Mouse (Mus musculus) spleen, postnatal 4 days (tissue): ENCODE measurements around the gene Gm12569.

Experiments
- DNase-seq, 2 experiments: peaks; one replicate each; pipeline ENCODE4 v3.0.0; 2022; ENCODE audit warnings: low spot score in 2 of 2

Gene Gm12569

DNA sequence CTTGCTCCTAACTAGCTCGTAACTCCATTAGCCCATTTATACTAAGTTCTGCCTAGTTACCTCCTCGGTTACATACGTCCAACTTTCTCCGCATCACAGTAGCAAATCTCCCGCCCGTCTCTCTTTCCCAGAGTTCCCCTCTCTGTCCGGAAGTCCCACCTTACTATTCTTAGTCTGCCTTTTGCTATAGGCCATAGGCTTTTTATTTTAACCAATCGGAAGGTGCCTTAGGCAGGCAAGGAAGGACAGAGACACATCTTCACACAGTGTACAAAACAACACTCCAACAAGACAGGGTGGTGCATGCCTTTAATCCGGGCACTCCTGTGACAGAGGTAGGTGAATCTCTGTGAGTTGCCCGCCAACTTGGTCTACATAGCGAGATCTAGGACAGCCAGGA, at the start of gene Gm12569:
Gene Gm12569 (plus strand): TSS at position 166 of the 400 bp plus-strand sequence.
- DNase-seq = no peak

DNA sequence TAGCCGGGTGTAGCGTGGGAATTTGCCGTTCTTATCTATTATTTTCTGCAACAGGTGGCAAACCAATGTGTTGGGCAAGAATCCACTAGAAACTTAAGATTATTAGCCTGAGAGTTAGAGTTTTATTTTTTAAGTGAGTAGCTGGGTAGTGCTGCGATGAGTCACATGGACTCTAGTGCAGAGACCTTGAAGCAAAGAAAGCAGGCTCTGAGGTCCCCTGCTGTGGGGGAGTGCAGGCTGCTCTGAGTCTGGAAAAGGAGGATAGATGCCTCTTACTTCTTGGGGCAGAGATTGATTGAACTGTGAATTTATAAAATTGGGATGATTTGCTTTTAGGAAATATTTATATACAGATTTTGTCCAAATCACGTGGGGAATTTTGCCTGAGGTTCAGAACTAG, 17.5 kb upstream of the Gm12569 start:
- DNase-seq = no peak

DNA sequence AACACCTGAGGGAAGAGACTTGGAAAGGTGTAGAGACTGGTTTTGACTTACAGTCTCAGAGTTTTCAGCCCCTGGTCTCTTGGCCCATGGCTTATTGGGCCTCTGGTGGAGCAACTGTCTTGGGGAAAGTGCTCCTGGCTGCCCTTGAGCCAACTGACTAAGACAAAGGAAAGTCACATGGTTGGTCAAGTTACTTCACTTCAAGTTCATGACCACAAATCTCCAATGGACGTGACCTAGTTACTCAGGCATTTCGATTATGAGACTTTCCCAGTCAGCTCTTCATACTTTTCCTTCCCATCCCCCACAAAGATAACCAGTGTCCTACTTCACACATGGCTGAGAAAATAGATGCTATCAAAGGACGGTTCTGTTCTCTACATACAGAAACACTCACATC, 12.5 kb upstream of the Gm12569 start:
- DNase-seq = no peak

DNA sequence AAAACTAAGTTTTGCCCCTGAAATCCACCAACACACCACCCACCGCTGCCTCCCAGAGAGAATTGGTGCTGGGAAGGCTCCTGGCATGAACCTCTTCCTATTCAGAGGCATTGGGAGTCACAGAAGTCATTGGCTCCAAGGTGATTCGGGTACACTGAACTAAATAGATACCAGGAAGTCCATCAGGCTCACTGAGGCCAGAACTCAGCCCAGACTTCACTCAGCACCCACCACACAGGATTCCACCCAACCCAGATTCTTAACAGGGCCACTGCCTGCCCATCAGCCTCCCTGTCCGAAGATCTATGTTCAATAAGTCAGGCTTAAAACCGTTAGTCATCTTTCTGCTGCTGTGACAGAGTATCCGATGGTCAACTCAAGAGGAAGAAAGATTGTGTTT, 8.8 kb upstream of the Gm12569 start:
- DNase-seq = no peak

DNA sequence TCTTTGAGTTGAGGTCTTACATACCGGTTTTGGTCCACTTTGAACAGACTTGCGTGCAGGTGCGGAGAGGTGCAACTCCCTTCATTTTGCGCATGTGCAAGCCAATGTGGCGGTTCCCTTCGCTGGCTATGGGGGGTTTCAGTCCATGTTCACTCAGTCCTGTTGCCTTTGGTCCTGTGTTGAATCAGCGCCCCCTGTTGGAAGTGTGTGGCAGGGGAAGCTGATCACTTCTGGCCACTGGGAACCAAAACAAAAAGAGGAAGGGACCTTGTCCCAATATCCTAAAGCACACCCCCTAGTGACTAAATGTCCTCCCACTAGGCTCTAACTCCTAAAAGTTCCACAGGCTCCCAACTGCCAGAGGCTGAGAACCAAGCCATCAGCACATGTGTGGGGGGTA, 6.3 kb upstream of the Gm12569 start:
- no peak for DNase-seq

DNA sequence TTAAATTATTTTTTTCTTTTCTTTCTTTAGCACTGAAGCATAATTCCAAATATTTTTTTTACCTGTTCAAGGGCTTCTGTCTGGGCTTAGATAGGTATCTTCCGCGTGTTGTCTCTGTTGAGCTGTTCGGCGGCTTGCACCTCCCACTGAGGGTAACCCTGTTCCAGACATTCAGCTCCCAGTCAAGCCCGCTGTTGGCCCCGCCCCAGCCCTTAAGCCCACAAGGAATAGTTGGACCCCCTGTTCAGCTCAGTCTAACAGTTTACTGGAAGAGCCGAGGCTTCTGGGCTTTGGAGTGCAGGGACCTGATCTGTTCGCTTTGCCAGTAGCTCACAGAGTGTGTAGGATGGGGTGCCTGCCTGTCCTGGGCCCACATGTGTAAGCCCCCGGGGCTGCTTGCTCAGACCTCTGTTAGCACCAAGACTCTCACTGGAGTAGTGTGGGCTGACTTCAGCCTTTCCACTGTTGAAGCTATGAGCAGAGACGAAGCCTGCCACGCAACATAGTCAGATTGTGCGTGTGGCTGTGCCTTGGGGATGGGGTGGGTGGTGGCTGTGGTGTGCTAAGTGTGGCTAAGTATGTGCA, 785 bp upstream of the Gm12569 start:
- DNase-seq = no peak

DNA sequence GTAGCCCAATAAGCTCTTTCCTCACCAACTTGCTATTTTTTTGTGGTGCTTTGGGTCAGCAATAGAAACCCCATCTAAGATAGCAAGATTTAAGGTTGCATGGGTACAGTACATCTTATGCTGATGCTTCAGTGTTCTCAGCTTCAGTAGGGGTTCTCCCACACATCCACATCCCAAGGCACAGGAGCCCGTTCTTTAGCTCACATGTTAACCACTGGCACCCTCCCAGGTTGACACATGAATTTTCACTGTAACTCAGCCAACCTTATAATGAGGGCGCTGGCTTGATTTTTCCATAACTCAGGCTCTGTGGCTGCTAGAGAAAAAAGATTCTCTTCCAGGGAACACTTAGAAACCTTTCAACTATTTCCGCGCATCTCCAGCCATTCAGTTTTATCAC, 6.8 kb downstream of the Gm12569 start:
- peak in 1 of 2 experiments; percentile 29 for DNase-seq

DNA sequence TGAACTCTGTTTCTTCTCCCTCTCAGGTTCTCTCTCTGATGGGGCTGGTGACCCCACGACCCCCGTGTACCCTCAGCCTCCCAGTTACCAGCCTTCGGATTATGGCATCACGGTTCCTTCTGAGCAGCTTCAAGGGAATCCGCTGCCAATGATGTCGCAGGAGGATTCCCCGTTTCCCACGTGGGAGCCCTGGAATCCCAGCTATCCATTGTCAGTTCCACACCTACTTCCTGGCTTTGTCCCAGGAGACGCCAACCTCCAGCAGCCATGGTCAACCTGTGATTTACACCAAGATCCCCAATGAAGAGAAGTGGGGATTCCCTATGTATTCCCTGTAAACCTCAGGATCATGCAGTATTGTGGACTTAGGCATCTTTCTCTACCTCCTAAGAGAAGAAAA, 14.4 kb downstream of the Gm12569 start:
- peak in 1 of 2 experiments; percentile 52 for DNase-seq

DNA sequence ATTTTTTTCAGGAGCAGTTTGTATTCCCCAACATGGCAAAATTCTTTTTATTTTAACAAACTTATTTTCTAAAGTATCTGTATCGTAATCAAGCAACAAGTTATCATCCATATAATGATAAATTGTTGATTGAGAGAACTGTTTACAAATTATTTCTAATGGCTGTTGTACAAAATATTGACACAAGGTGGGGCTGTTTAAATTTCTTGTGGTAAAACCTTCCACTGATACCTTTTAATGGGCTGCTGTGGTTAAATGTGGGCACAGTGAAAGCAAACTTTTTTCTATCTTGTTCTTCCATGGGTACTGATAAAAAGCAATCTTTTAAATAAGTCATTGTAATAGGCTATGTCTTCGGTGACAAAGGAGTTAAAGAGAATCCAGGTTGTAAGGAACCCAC, 22.6 kb downstream of the Gm12569 start:
- DNase-seq = no peak

DNA sequence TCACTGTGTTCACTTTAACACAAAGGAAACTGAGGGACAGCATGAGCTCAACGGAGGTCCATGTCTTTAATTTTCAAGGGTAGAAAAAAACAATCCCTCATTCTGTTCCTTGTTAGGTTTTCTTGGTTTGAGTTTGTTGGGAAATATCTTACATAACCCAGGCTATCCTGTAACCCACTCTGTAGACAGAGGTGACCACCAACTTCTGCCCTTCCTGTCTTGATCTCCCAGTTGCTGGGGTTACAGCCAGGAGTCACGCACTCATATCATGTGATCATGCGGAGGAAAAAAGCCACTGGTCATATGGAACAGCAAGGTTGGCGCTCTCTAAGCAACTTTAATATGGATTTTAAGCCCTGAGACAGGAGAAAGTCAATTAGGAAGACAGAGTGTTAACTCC, 36.7 kb downstream of the Gm12569 start:
- no peak for DNase-seq

DNA sequence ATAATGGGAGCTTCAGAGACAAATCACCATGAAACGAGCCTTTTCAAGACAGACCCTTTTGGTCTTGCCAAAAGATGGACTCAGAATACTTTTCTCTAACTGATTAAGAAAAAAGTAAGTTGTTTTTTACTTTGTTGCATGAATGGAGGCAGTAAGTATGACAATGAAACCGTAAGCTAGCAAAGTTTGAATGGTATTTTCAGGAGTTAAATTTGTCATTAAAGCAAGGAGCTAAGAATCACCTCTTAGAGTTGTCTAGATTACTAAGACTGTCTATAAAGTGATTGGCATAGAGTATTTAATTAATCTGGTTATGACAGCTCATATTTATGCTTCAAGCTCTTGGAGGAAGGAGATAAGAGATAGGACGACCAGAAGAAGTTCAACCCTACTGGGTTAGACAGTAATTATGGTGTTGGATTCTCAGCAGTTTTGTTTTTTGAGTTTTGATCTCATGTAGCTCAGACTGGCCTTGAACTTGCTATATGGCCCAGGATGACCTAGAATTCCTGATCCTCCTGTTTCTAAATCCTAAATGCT, 41.5 kb downstream of the Gm12569 start, which contains the start of gene Clk4:
Gene Clk4 (plus strand): TSS at position 51 of the 540 bp plus-strand sequence.
- no peak for DNase-seq

DNA sequence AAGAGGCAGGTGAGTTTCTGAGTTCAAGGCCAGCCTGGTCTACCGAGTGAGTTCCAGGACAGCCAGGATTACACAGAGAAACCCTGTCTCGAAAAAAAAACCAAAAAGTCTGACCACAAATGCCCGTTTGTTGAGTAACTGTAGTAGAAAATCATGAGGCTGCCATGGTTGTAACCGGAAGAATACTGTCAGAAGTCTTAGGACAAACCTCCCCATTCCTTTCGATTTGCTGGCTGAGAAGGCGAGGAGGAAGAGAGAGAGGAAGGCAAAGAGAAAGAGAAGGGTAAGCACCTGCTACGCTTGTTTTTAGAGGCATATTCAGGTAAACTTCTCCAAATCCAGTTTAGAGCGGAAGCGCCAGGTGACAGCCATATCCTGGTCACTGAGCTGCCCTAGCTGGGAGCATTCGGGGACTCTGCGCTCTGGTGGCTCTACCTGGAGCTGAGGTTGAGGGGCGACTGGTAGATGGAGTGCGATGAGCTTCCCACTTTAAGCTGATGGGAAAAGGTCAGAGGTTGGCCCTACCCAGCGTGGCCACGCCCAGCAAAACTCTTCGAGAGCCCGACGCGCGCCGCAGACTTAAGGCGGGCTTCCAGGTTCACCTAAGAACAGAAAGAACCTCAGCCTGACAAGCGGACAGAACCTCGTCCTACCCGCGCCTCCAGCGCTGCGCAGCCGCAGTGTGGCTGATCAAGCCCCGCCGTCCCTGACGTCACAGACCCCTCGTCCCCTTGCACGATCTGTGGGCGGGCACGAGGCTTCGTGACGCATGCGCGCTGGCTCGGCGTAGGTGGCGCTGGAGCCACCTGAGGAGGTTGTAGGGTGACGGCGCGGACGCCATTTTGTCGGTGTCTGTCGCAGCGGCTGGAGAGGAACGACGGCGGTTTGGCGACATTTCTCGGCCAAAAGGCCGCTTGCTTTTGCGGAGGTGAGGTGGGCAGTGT, 42.3 kb downstream of the Gm12569 start, which contains the start of gene BC049762:
Gene BC049762 (minus strand): TSS at position 705 of the 944 bp plus-strand sequence.
- peak; percentile 99 for DNase-seq

DNA sequence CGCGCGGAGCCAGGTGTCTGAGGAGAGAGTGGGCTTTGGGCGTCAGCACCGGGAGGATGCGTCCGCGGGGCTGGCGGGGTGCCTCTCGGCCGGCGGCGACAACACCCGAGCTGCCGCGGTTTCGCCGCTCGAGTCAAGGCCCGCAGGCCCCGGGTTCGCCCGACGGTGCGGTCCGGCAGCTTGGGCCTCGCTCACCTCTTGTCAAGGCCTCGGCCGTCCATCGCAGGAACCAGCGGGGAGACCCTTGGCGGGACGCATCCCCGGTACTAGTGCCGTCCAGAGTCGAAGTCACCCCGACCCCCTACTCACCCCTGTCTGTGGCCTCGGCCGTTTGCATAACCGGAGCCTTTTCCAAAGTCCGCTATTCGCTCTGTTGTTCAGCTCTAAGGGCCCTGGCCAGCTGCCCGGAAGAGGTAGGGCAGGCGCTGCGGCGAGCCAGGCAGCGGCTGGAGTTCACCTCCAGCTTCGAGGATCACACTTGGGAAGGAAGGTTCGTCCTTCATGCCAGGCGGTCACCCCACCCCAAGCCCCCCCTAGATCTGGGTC, 43.1 kb downstream of the Gm12569 start:
- DNase-seq = no peak

DNA sequence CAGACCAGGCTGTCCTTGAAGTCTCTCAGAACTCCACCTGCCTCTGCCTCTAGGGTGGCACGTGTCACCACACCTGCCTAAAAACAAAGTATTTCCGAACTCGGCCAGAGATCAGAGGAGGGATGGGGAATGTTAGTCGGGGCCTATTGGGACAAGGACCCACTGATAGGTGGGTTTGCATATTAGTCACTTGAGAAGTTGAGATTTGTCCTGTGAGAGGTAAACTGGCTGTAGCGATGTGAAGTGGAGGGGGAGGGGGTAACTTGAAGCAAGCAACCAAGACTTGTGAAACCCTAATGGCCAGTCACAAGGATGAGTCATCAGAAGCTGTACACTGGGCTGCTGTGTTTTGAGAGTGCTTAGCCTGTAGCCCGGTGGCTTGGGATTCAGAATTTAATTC, 44.1 kb downstream of the Gm12569 start:
- peak in 1 of 2 experiments; percentile 19 for DNase-seq

DNA sequence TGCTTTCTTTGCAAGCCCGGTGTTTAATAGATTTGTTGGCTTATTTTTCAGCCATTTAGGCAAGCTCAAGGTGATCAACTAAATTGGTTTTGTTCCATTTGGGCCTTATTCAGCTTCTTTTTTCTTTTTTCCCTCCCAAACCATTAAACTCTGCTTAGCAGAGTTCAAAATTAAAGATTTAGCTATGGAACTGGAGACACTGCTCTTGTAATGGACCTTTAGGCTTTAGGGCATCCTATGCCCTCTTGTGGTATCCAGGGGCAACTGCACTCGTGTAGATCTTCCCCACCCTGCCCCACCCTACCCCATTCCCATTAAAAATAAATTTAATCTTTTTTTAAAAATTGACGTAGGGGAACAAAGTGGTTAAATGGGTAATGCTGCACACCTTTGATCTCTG, 45.1 kb downstream of the Gm12569 start:
- no peak for DNase-seq

DNA sequence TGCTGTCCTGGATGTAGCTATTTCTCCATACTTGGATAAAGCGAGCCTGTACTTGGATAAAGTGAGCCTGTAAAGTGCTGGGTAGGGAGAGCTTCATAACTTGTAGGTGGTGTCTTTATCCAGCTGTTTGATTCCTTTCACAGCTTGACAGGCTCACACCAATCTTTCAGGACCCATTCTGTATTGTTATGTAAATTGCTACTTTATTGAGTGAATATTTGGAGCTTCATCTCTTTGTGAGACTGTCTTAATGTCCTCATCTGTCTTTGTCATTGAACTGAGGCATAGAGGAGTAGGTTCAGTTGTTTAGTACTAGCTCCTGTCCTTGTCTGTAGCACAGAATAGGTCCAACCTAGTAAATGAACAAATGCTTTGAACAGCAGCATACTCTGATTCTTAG, 54.1 kb downstream of the Gm12569 start:
- DNase-seq = peak in 1 of 2 experiments; percentile 12
